Mouse (Mus musculus): ENCODE data around the gene Nek2. TPM values are rescaled to one million over a fixed set of nuclear protein-coding genes. Genes with fewer than 3 reads are reported as not detected.
A peak's percentile ranks its signal among the peaks of the same experiment; 100 is the strongest.

Nek2 gene
- polyA plus RNA-seq, 1 experiment, result not detected

- Histone ChIP-seq H3K4me3 (ENCODE audit: insufficient read depth, low read depth, low read length) (no peak overlapping the region), H3K4me1 (ENCODE audit: control insufficient read depth, insufficient read depth, low read length) (no peaks in the 10 kb centered on the region), H3K27ac (ENCODE audit: insufficient read depth, low read depth, low read length) (no peak overlapping the region)
- no peak for TF ChIP-seq POLR2A (IDR thresholded peaks at IDR 0.05; ENCODE audit: insufficient read depth, low read depth, low read length)
- no peak for TF ChIP-seq CTCF (IDR thresholded peaks at IDR 0.05; ENCODE audit: insufficient read depth, low read depth, low read length)
- 86% methylated on average over 7 of the region's 7 CpGs for WGBS
These were observed 27.2 kb upstream of the Nek2 start for GRCm38 (mm10) chr1:191793888-191794532.

- Histone ChIP-seq H3K27ac (ENCODE audit: insufficient read depth, low read depth, low read length) (no peak overlapping the region), H3K4me1 (ENCODE audit: control insufficient read depth, insufficient read depth, low read length) (no peaks in the 10 kb centered on the region), H3K4me3 (ENCODE audit: insufficient read depth, low read depth, low read length) (no peak overlapping the region)
- 86% methylated on average over 4 of the region's 4 CpGs for WGBS
- no peak for TF ChIP-seq POLR2A (IDR thresholded peaks at IDR 0.05; ENCODE audit: insufficient read depth, low read depth, low read length)
These were observed 24.9 kb upstream of the Nek2 start for GRCm38 (mm10) chr1:191796238-191796896.

DNA sequence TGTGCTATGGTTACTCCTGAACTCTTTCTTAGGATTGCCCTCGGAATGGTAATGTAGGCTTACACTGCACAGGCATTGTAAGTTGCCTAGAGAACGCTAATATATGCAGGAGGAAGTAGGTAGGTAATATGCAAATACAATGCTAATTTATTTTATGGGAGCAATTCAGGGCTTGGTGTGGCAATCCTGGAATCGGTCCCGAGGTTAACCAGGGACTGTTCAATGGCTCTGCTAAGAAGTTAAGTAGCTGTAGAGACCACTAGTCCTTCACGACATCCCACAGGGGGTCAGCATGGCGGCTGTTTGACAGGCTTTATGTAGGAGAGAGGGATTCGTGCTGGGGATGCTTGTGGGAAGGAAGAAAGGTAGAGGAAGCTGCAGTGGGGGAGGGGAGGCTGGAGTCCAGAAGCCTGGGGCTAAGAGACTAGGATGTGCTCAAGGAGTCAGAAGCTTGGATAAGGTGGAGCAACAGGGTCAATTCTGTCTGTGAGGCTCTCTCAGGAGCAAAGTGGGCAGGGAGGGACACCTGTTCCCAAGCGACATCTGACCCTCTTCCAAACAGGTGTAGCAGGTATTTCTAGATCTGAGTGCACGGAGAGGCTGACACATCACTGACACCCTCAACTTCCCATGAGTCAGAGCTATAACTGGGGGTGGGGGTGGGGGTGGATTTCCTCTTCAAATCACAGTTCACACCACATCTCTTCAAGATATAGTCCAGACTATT lies 19.0 kb upstream of the Nek2 start:
- H3K4me1 ChIP-seq (ENCODE audit: control insufficient read depth, insufficient read depth, low read length), result peaks cover 4% of the 10 kb centered on the region
- TF ChIP-seq CTCF (IDR thresholded peaks at IDR 0.05; ENCODE audit: insufficient read depth, low read depth, low read length) (no peak), POLR2A (IDR thresholded peaks at IDR 0.05; ENCODE audit: insufficient read depth, low read depth, low read length) (no peak)
- no peak overlapping the region for H3K4me3 ChIP-seq (ENCODE audit: insufficient read depth, low read depth, low read length)
- H3K27ac ChIP-seq (ENCODE audit: insufficient read depth, low read depth, low read length), result no peak overlapping the region
- 39% methylated on average over 9 of the region's 9 CpGs for WGBS

DNA sequence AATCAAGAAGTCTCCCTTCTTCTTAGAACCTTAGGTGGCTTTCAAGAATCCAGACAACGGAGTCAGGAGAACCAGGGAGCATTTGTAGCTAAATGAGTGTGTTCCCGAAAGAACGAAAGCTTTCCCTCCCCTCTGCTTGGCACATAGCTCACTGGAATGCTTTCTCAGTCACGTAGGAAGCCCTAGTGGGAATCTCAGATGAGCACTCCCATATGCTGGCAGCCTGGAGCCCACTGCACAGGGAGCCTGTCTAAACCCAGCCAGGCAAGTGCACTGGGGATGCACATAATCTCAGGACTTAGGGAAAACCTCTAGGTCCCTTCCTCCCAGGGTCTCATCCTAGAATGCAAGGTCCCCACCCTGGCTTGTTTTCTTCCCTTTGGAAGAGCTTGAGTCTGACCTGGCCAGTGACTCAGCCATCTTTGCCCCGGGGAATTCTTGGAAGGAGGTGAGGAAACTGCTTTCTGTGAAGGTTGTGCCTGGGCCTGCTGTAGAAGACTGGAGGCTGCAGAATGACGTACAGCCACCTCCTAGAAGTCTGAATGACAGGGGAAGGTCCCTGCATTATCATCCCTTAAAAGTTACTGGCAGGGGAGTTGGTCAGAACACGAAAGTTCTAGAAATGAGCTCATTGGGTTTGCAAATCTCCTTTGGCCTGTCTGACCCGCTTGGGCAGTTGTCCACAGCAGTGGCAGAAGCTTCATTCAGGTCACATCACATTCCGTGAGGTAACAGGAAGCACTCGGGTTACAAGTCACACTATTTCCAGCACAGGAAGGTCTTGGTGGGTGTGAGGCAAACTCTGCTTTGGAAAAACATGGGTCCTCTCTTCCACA lies 18.2 kb upstream of the Nek2 start:
- Histone ChIP-seq H3K4me1 (ENCODE audit: control insufficient read depth, insufficient read depth, low read length) (peaks cover 4% of the 10 kb centered on the region), H3K4me3 (ENCODE audit: insufficient read depth, low read depth, low read length) (no peak overlapping the region), H3K27ac (ENCODE audit: insufficient read depth, low read depth, low read length) (no peak overlapping the region)
- TF ChIP-seq CTCF (IDR thresholded peaks at IDR 0.05; ENCODE audit: insufficient read depth, low read depth, low read length) (no peak), POLR2A (IDR thresholded peaks at IDR 0.05; ENCODE audit: insufficient read depth, low read depth, low read length) (no peak)
- 60% methylated on average over 10 of the region's 10 CpGs for WGBS

DNA sequence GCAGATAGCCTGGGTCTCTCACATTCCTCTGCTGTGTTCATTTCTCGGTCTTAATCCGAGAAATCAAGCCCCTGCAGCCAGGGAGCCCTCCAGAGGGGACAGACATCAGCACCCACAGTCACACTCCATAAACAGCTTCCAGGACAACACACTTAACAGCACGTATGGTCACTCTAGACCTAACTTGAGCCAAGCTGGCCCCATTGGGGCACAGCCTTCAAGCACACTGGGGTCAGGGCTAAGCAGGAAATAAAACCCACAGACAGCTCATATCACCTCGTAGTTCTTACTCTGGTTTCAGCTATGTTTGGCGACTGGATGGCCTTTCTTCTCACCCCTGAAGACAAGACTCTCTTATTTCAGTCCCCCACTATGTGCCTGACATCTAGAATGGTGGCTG lies 16.5 kb upstream of the Nek2 start:
- H3K4me1 ChIP-seq (ENCODE audit: control insufficient read depth, insufficient read depth, low read length), result peaks cover 10% of the 10 kb centered on the region
- no peak overlapping the region for H3K4me3 ChIP-seq (ENCODE audit: insufficient read depth, low read depth, low read length)
- 89% methylated on average over 5 of the region's 5 CpGs for WGBS
- TF ChIP-seq CTCF (IDR thresholded peaks at IDR 0.05; ENCODE audit: insufficient read depth, low read depth, low read length), result no peak
- no peak for TF ChIP-seq POLR2A (IDR thresholded peaks at IDR 0.05; ENCODE audit: insufficient read depth, low read depth, low read length)
- H3K27ac ChIP-seq (ENCODE audit: insufficient read depth, low read depth, low read length), result no peak overlapping the region

GRCm38 (mm10) chr1:191805788-191806187 lies 15.5 kb upstream of the Nek2 start:
- H3K4me1 ChIP-seq (ENCODE audit: control insufficient read depth, insufficient read depth, low read length), result peaks cover 10% of the 10 kb centered on the region
- H3K27ac ChIP-seq (ENCODE audit: insufficient read depth, low read depth, low read length), result no peak overlapping the region
- WGBS, result 81% methylated on average over 6 of the region's 6 CpGs
- TF ChIP-seq CTCF (IDR thresholded peaks at IDR 0.05; ENCODE audit: insufficient read depth, low read depth, low read length), result no peak
- no peak for TF ChIP-seq POLR2A (IDR thresholded peaks at IDR 0.05; ENCODE audit: insufficient read depth, low read depth, low read length)
- no peak overlapping the region for H3K4me3 ChIP-seq (ENCODE audit: insufficient read depth, low read depth, low read length)

DNA sequence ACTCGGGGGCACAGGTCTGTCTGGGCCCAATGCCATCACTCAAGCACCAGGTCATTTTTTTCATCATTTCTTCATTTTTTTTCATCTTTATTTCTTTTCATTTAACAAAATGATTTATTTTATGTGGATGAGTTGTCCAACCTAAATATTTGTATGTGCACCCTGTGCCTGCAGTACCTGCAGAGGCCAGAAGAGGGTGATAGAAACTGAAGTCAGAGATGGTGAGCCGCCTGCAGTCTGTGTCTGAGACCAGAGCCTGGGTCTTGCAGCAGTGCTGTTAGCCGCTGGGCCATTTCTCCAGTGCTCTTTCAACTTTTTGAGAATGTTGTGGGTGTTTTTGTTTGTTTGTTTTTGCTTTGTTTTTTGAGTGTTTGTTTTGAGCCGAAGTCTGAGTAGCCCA lies 14.5 kb upstream of the Nek2 start:
- WGBS, result 94% methylated on average over 4 of the region's 4 CpGs
- TF ChIP-seq POLR2A (IDR thresholded peaks at IDR 0.05; ENCODE audit: insufficient read depth, low read depth, low read length) (no peak), CTCF (IDR thresholded peaks at IDR 0.05; ENCODE audit: insufficient read depth, low read depth, low read length) (0 out of 2 replicates have a peak, but pooled peaks have one; percentile 13)
- Histone ChIP-seq H3K27ac (ENCODE audit: insufficient read depth, low read depth, low read length) (no peak overlapping the region), H3K4me3 (ENCODE audit: insufficient read depth, low read depth, low read length) (no peak overlapping the region), H3K4me1 (ENCODE audit: control insufficient read depth, insufficient read depth, low read length) (peaks cover 10% of the 10 kb centered on the region)

DNA sequence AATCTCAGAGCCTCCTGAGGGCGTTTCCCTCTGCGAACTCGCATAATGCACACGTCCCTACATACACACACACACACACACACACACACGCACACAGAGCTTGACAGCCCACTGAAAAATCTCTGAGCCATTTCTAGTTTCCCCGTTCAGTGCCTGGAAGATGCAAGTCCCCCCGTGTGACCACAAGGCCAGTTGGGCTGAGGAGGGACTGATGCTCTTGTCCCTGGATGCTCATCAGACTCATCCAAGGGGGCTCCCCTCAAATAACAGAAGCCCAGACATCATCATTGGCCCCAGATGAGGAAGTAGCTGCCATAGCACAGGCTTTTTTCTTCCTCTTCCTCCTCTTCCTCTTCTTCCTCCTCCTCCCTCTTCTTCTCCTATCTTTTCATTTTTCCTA lies 13.3 kb upstream of the Nek2 start:
- WGBS, result 92% methylated on average over 7 of the region's 7 CpGs
- H3K27ac ChIP-seq (ENCODE audit: insufficient read depth, low read depth, low read length), result no peak overlapping the region
- TF ChIP-seq POLR2A (IDR thresholded peaks at IDR 0.05; ENCODE audit: insufficient read depth, low read depth, low read length) (no peak), CTCF (IDR thresholded peaks at IDR 0.05; ENCODE audit: insufficient read depth, low read depth, low read length) (no peak)

More for the DNA sequence above, 13.3 kb upstream of the Nek2 start:
- peaks cover 6% of the 10 kb centered on the region for H3K4me1 ChIP-seq (ENCODE audit: control insufficient read depth, insufficient read depth, low read length)
- H3K4me3 ChIP-seq (ENCODE audit: insufficient read depth, low read depth, low read length), result no peak overlapping the region

Measured in olfactory bulb, adult 2 months (tissue).